Mouse (Mus musculus) G1E (cell line): ENCODE data around the gene Edar. TPM values are rescaled to one million over a fixed set of nuclear protein-coding genes. Genes with fewer than 3 reads are reported as not detected.

Experiments used
- ATAC-seq: 2 replicates; pipeline ENCODE4 v1.8.0; 2016; ENCODE audit warnings: mild to moderate bottlenecking; ENCODE audit not compliant: insufficient number of reproducible peaks, poor library complexity, low FRiP score, severe bottlenecking; ENCODE audit errors: extremely low read depth
- DNase-seq: peaks from one replicate; pipeline ENCODE4 v3.0.0; 2012; ENCODE audit warnings: low spot score
- H3K27me3 ChIP-seq: 2 replicates; pipeline ENCODE4 v1.6.1; 2012; ENCODE audit warnings: mild to moderate bottlenecking, low read length, inconsistent platforms; ENCODE audit not compliant: insufficient read depth
- H3K36me3 ChIP-seq: replicated peaks from 2 replicates; pipeline ENCODE3; 2012; ENCODE audit warnings: mild to moderate bottlenecking, inconsistent platforms
- H3K4me1 ChIP-seq: 2 replicates; pipeline ENCODE4 v1.6.1; 2012; ENCODE audit warnings: low read depth, low read length, inconsistent platforms, mixed read lengths; ENCODE audit not compliant: insufficient read depth
- H3K4me3 ChIP-seq: 2 replicates; pipeline ENCODE4 v1.5.1; 2012; ENCODE audit warnings: low read depth, mild to moderate bottlenecking, inconsistent platforms, low read length, moderate library complexity, mixed read lengths
- H3K9me3 ChIP-seq: replicated peaks from 2 replicates; pipeline ENCODE4 v1.6.1; 2012; ENCODE audit warnings: inconsistent platforms
- CTCF ChIP-seq: IDR thresholded peaks from 2 replicates; pipeline ENCODE4 v1.5.1; 2012; ENCODE audit warnings: low read depth, low read length, inconsistent platforms, mixed read lengths
- GATA1 ChIP-seq: IDR thresholded peaks from 2 replicates; pipeline ENCODE4 v1.6.1; 2012; ENCODE audit warnings: borderline replicate concordance, low read length, inconsistent platforms, mixed read lengths
- GATA2 ChIP-seq: IDR thresholded peaks from 2 replicates; pipeline ENCODE4 v1.6.1; 2012; ENCODE audit warnings: low read depth, low read length, inconsistent platforms, borderline replicate concordance
- POLR2AphosphoS5 ChIP-seq: IDR thresholded peaks from 2 replicates; pipeline ENCODE4 v1.6.1; 2012; ENCODE audit warnings: low read depth, low read length, inconsistent platforms; ENCODE audit not compliant: insufficient replicate concordance
- TAL1 ChIP-seq: conservative IDR thresholded peaks from 2 replicates; pipeline ENCODE4 v1.6.1; 2012; ENCODE audit warnings: low read depth, low read length, inconsistent platforms, mixed read lengths
- polyA plus RNA-seq: library from polyadenylated mRNA; stranded (reverse); fragments of >175 nt; gene quantifications from 2 replicates; pipeline ENCODE4 v1.2.3, GENCODE M21; 2012
- total RNA-seq, 2 experiments: library from RNA; stranded (forward) in 1 of 2; stranded (reverse) in 1 of 2; fragments of 200-1000 nt in 1 of 2; fragments of >200 nt in 1 of 2; fragmentation: Nextera tagmentation in 1 of 2; gene quantifications; 2 replicates each; pipeline ENCODE4 v1.2.3; 2014 to 2017

Gene Edar
- total and polyA plus RNA-seq, 3 experiments: not detected

DNA sequence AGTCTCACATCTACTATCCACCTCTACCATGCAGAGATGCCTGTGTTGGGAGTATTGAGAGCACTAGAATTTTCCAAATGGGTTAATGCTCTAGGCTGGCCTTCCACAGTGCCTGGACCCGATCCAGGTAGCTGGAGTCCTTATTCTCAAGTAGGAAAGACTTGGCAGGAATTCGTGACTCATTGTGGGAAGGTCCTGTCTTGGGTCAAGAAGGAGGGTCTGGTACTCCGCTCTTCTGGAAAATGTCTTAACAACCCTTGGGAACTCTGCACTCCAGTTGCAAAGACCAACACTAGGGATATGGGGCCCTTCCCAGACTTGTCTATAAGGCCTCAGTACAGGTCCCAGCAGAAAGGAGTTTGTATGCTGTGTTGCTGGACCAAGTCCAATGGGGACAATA, 66.6 kb downstream of the Edar start:
- Histone ChIP-seq H3K9me3 (no peaks in the 10 kb centered on the region), H3K4me1 (no peaks in the 10 kb centered on the region), H3K27me3 (no peaks in the 10 kb centered on the region), H3K36me3 (no peaks in the 10 kb centered on the region), H3K4me3 (no peak overlapping the region)
- no peak for DNase-seq
- ATAC-seq: no peak
- TF ChIP-seq GATA2: no peak
- TF ChIP-seq TAL1: no peak
- TF ChIP-seq POLR2AphosphoS5: no peak
- no peak for TF ChIP-seq GATA1
- no peak for TF ChIP-seq CTCF

- Histone ChIP-seq H3K4me1 (no peaks in the 10 kb centered on the region), H3K9me3 (no peaks in the 10 kb centered on the region), H3K36me3 (no peaks in the 10 kb centered on the region), H3K4me3 (no peak overlapping the region), H3K27me3 (no peaks in the 10 kb centered on the region)
- TF ChIP-seq GATA1: no peak
- no peak for TF ChIP-seq GATA2
- no peak for TF ChIP-seq POLR2AphosphoS5
- TF ChIP-seq CTCF: no peak
- TF ChIP-seq TAL1: no peak
- ATAC-seq (no peak), DNase-seq (no peak)
These were observed 69.1 kb downstream of the Edar start for GRCm38 (mm10) chr10:58606356-58606755.

- DNase-seq (no peak), ATAC-seq (no peak)
- Histone ChIP-seq H3K4me1 (no peaks in the 10 kb centered on the region), H3K9me3 (no peaks in the 10 kb centered on the region), H3K4me3 (no peak overlapping the region), H3K36me3 (no peaks in the 10 kb centered on the region), H3K27me3 (no peaks in the 10 kb centered on the region)
- no peak for TF ChIP-seq TAL1
- no peak for TF ChIP-seq CTCF
- TF ChIP-seq POLR2AphosphoS5: no peak
- TF ChIP-seq GATA2: no peak
- no peak for TF ChIP-seq GATA1
These were observed 70.7 kb downstream of the Edar start for GRCm38 (mm10) chr10:58604779-58605178.

GRCm38 (mm10) chr10:58601946-58602345, 73.5 kb downstream of the Edar start:
- H3K4me1 ChIP-seq: no peaks in the 10 kb centered on the region
- no peaks in the 10 kb centered on the region for H3K9me3 ChIP-seq
- H3K4me3 ChIP-seq: no peak overlapping the region
- TF ChIP-seq POLR2AphosphoS5 (no peak), TAL1 (no peak), GATA1 (no peak), GATA2 (no peak), CTCF (no peak)
- H3K36me3 ChIP-seq: no peaks in the 10 kb centered on the region
- DNase-seq (no peak), ATAC-seq (no peak)
- H3K27me3 ChIP-seq: no peaks in the 10 kb centered on the region

DNA sequence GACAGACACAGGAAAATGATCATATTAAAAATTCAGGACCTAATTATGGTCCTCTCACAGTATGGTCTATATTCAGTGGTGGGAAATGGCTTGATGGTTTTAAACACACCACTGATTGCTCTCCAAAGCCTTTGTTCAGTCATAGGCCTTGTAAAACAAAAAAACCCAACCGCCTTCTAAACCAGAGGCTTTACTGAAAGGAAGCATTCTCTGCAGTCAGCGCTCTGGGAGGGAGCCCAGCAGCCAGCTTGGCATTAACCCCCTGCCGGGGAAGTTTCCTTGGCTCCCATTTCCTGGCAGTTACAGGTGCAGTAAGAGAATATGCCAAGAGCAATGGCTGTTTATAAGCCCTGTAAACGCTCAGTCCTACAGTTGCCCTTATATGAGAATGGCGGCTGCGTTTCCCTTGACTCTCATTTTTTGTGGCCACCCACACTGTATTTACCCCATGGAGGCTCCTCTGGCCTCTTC, 74.0 kb downstream of the Edar start:
- no peaks in the 10 kb centered on the region for H3K36me3 ChIP-seq
- H3K9me3 ChIP-seq: no peaks in the 10 kb centered on the region
- TF ChIP-seq GATA2 (no peak), CTCF (no peak), GATA1 (no peak), TAL1 (no peak), POLR2AphosphoS5 (no peak)
- H3K4me1 ChIP-seq: no peaks in the 10 kb centered on the region
- H3K4me3 ChIP-seq: no peak overlapping the region
- H3K27me3 ChIP-seq: no peaks in the 10 kb centered on the region
- ATAC-seq (no peak), DNase-seq (no peak)

GRCm38 (mm10) chr10:58600983-58601382, 74.5 kb downstream of the Edar start:
- TF ChIP-seq GATA1 (no peak), GATA2 (no peak), CTCF (no peak), TAL1 (no peak), POLR2AphosphoS5 (no peak)

DNA sequence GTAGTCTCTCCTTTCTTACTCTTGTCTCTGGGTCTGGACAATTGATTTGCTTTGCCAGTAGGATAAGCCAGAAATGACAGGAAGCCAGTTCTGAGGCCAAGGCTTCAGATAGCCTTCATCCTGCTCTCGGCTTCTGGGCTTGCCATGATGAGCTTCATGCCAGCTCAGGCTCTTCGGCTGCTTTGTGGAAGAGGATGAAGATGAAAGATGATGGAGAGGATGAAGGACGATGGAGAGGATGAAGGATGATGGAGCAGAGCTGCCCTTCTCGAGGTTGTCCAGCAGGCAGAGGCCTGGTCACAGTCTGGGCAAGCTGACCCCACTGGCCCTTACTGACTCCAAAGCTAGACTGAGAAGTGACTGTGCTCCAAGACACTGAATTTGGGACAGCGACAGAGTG, 75.3 kb downstream of the Edar start:
- DNase-seq: no peak
- Histone ChIP-seq H3K9me3 (no peaks in the 10 kb centered on the region), H3K36me3 (no peaks in the 10 kb centered on the region), H3K27me3 (no peaks in the 10 kb centered on the region), H3K4me1 (no peaks in the 10 kb centered on the region), H3K4me3 (no peak overlapping the region)
- no peak for ATAC-seq
- TF ChIP-seq CTCF (no peak), GATA1 (no peak), GATA2 (no peak), TAL1 (no peak), POLR2AphosphoS5 (no peak)

More at GRCm38 (mm10) chr10:58600983-58601382, 74.5 kb downstream of the Edar start:
- no peak for ATAC-seq
- Histone ChIP-seq H3K9me3 (no peaks in the 10 kb centered on the region), H3K27me3 (no peaks in the 10 kb centered on the region), H3K4me3 (no peak overlapping the region), H3K4me1 (no peaks in the 10 kb centered on the region), H3K36me3 (no peaks in the 10 kb centered on the region)
- no peak for DNase-seq
